Mouse (Mus musculus) left cerebral cortex, adult 18-20 months (tissue): ENCODE measurements at regions not wholly inside any gene's neighbourhood (a gene's known extent, or its start where the extent isn't known, plus 50 kb on each side); places are given as distances from the start of the nearest gene placed in this dataset.
A peak's percentile ranks its signal among the peaks of the same experiment; 100 is the strongest.

Experiments
- DNase-seq, 2 experiments: peaks; one replicate each; pipeline ENCODE4 v3.0.0; 2021 to 2022; ENCODE audit warnings: low spot score in 2 of 2, mixed read lengths in 1 of 2

- no peak for DNase-seq
Measured at GRCm38 (mm10) chr13:26080814-26081213, 689.2 kb downstream of the Hdgfl1 start.

DNA sequence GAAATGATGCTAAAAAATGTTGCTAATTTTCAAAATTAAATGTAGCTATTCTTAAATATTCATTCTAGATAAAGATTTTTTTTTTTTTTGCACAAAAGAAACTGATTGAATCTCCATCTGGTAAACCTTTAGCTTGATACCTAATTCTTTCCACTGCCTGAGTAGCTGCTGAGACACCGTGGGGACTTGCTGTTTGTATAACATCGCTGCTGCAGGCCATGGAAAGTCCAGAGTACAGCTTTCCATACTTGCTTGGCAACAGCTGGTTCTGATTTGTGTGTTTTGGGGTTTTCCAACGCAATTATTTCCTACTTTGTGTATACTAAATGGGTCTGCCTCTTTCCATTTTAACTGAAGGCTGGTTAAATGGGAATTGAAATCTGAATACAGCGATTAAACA, 689.7 kb downstream of the Hdgfl1 start:
- DNase-seq = no peak

GRCm38 (mm10) chr13:26079362-26079761, 690.6 kb downstream of the Hdgfl1 start:
- DNase-seq = no peak

- no peak for DNase-seq
Measured at GRCm38 (mm10) chr13:26061322-26061721, 708.6 kb downstream of the Hdgfl1 start.

DNA sequence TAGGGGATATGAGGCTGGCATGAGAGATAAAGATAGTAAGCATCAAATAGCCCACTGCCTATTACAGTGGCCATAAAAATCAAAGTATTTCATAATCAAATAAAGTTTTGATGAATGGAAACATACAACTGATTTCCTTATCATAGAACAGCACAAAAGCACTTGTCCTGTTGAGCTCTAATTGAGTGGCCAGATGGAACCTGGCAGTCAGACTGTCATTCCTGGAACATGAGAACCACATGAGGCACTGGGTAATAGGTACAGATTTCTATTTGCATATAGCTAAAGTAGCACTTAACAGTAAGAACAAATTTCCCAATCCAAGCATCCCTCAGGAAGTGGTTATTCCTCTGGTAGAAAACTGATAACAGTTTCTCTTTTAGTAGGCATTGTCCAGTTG, 732.3 kb downstream of the Hdgfl1 start:
- no peak for DNase-seq

DNA sequence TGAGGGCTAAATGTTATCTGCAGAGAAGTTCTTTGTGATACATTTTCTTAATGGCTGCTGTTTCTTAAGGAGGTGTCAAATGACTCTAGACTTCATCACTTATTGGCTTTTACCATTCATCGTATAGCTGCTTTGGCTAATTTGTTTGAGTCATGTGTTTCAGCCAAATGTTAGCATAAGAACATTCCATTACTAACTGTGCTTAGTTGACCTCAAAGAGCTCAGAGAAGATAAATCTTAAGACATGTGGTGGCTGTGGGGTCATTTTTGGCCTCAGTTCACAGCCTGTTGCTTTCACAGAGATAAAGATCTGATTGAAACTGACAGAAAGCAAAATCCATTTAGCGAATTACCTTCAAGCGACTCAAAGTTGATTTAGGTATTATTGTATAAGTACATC, 743.6 kb downstream of the Hdgfl1 start:
- DNase-seq = no peak

DNA sequence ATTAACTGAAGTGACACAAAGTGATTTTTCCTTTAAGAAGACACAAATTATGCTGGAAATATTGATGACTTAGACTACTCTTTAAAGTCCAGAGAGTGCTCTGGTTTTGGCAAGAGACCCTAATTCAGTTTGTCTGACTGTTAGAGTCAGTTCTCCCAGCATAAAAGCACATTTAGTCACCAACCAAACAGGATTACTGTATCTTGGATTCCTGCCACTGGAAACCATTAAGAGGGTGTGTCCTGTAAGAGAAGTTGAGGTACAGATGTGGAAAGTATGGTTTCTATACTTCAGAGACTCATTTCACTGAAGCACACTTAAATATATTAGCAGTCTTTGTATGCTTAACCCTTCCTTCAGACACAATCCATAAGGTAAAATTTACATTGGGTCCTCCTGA, 745.3 kb downstream of the Hdgfl1 start:
- no peak for DNase-seq

DNA sequence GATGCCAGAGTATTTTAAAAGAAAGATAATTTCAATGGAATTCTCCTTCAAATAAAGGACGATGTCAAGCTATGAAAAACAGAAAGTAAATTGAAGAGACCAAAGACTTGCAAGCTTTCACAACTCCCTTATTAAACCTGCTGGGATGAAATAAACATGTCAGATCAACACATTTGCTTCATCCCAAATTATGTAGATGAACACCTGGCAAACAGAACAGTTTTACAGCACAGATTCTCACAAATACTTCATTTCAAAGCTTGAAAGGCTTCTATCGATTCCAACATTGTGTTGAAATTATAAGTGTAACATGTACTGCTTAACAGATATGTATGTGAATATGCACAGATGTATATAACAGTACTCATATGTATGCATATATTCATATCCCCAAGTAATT, 749.5 kb downstream of the Hdgfl1 start:
- DNase-seq = no peak

GRCm38 (mm10) chr13:26009131-26009530, 738.8 kb upstream of the Nrsn1 start:
- peak; percentile 45 to 49 for DNase-seq

DNA sequence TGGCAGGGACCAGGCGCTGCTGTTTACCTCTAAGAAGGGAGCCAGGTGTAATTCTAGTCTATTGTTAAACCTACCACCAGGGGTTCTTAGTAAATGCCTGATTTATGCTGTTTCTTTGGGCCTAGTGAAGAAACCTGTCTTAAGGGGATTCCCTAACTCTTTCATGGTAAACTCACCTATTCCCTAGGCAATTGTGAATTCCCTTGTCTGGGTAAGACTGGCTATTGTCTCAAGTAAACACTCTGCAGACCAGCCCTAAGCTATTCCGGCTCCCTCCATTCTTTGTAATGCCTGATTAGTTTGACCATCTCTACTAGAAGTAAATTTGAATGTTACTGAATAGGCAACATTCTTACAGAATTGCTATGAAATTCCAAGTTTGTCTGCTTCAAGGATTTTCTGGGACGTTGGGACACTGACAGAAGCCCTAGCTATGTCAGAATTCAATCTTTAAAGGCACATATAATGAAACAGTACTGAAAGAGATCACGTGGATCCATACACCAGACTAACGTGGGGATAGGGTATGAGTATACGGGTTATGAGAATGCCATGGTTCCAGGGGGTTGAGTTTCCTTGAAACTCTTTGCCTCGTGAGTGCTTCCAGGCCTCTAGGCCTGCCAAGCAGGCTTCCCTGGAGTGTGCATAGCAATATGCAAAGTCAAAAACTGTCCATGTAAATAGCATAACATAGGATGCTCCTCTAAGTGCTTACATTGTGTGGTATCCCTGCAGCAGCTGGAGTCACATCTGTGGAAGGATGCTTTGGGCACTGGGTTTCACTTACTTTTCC, 734.7 kb upstream of the Nrsn1 start:
- DNase-seq = no peak

DNA sequence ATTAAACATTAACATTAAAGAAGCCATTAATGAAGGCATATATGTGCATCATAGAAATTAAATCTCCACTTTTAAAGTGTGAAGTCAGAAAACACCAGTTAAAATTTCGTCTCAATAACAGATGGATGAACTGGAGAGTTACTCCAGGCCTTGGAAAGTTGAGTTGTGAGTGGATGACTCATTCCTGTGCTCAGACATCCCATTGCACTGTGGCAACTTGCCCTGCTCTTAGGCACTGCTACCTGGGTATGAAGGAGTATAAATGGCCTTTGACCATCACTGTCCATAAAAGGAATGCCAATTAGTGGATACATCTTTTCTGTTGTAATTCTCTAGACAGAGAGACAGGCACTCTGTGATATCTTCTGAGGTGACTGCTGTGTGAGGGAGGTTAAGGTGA, 723.2 kb upstream of the Nrsn1 start:
- DNase-seq = no peak

GRCm38 (mm10) chr13:25989067-25989756, 718.9 kb upstream of the Nrsn1 start:
- DNase-seq = no peak

DNA sequence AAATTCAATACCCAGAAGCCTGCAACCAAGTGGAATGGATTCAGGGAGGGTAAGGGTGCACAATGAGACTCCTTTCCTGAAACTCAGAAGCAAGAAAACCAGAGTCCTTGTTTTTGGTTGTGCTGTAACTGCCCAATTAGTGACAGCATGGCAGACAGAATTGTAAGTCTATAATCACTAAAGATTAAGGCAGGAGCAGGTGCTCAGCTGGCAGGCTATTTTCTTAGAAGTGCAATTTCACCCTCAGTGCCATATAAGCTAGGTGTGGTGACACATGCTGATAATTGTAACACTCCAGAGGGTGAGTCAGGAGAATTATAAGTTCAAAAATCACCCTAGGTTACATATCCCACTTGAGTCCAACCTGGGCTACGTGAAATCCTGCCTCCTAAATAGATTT, 714.2 kb upstream of the Nrsn1 start:
- DNase-seq = no peak

GRCm38 (mm10) chr13:25983659-25984058, 713.4 kb upstream of the Nrsn1 start:
- DNase-seq = no peak

DNA sequence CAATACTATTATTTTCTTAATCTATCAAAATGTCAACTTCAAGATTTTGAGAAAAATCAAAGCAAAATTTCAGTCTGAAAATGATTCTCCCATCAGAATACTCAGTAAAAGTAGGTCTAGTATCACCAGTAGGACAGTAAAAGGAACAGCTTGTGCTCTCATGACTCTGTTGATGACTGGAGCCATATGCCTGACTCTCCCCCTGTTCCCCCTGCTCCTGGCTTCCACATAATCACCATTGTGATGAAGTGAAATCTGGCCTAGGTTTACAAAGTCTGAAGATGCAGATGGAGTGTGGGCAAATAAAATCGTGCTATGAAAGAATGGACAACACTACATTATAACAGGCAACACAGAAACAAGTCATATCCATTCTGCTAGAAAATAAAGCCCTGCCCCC, 708.3 kb upstream of the Nrsn1 start:
- no peak for DNase-seq

DNA sequence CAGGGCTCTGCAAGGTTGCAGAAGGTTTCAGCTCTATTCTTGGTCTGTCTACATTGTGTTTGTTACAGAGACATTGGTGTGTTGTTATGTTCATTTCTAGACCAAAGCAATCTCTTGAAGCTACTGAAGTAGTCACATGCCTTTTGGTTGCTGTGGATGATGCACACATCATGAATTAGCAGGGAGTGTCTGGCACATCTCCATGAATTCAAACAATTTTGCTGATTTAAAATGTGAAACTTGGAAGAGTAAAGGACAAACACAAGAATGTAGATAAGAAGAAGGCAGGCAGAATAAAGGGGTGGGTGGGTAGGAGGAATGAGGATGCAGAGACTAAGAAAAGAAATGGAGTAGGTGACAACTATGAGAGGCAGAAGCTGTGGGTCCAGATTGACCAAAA, 688.3 kb upstream of the Nrsn1 start:
- peak; percentile 6 to 17 for DNase-seq

- no peak for DNase-seq
Measured at GRCm38 (mm10) chr13:25958153-25958466, 687.8 kb upstream of the Nrsn1 start.

GRCm38 (mm10) chr13:25957451-25958152, 687.3 kb upstream of the Nrsn1 start:
- no peak for DNase-seq

DNA sequence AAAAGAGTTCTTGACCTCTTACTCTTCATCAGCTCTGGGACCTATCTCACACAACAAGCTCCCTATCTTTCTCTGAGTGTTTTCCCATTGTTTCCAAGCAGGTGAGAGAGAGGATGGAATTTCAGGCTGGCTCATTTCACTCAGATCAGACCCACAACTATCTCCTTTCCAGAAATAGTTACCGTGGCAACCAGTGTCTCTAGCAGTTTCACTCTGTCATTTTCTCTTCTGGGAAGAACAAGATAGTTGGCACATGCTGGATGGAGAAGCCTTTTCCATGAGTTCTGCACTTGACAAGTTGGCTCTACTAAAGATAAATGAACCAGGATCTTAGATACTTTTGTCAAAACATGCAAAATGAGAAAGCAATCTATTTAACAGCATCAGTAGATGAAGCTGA, 667.3 kb upstream of the Nrsn1 start:
- no peak for DNase-seq

DNA sequence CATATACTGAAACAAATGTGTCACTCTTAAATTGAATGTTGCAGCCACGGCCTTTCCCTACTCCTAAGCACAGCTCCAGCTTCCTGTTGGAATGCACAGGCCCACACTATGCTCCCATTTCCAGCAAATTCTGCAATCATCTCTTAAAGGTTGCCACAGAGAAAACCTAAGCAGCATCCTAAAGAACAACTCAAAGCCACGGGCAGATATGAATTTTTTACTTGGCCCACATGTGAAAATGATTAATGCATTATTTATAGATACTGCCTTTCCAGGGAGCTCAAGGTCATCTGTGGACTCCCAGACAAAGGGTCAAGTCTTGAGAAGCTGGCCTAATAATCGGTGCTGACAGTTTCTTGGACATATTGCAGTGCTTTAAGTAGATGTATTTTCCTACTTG, 663.5 kb upstream of the Nrsn1 start:
- no peak for DNase-seq

- DNase-seq = no peak
Measured at GRCm38 (mm10) chr13:25933246-25933645, 662.9 kb upstream of the Nrsn1 start.

- DNase-seq = peak; percentile 44 to 54
Measured at GRCm38 (mm10) chr13:25932810-25933209, 662.5 kb upstream of the Nrsn1 start.
